Mouse (Mus musculus): ENCODE results near the gene 4930578G10Rik. TPM values are rescaled to one million over a fixed set of nuclear protein-coding genes. Genes with fewer than 3 reads are reported as not detected.
"Not testable (repeated sequence)": the region's sequence is repeated elsewhere in the genome, so short reads cannot be mapped to it uniquely, and the experiment has no call there.

The 4930578G10Rik gene
- polyA plus RNA-seq (2015; fragmentation: Nextera tagmentation; extraction: Ambion mirVana) = 1.4 TPM in 1 of 2 replicates, not detected in the other

DNA sequence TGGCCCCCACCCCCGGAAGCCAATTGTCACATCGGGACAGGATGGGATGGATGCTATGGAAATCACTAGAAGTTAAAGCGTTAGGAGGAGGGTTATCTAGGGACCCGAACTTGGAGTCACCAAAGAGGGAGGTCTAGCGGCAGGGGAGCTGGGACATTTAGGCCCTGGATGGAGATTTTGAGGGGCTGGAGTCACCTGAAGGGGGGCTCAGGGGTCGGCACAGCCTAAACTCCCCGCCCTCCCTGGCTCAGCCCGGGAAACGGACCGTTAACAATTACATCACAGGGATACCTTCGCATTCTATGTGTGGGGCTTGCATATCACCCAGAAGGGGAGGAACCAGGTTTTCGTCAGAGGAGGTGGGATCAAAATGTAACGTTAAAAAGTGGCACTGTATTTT is at the start of gene 4930578G10Rik:
Gene 4930578G10Rik (plus strand): TSS at position 301 of the 400 bp plus-strand sequence.
- ATAC-seq (ENCODE audit: low read depth); H3K4me2 ChIP-seq; H3K9me3 ChIP-seq; H3K4me1 ChIP-seq (replicated peaks); H3K36me3 ChIP-seq; H3K27me3 ChIP-seq; H3K9ac ChIP-seq; H3K27ac ChIP-seq (replicated peaks); H3K4me3 ChIP-seq: not testable (repeated sequence)
- no CpG with 5 or more reads among the region's 13 CpGs for WGBS

DNA sequence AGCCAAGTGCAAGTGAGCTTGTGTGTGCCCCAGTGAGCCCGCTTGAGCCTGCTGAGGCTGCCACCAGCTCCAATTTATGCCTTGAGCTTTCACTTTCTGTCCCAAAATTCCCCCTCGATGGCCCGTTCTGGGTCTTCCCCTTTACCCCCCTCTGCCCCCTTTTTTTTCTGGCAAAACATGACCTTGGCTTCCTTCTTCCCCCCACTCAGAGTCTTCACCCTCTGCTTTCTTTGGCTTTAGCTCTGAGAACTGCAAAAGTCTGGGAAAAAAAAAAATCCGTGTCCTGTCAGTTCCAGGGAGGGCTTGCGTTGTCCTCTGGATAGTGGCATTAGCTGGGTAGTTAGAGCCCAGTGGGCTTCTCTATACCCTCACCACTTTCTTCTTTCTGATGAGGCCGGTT is 21.1 kb downstream of the 4930578G10Rik start, which contains the start of gene Ccl19:
Gene Ccl19 (minus strand): TSS at position 101 of the 400 bp plus-strand sequence.
- not testable (repeated sequence) for H3K36me3 ChIP-seq; H3K27me3 ChIP-seq; H3K27ac ChIP-seq (replicated peaks); ATAC-seq (ENCODE audit: low read depth); H3K4me3 ChIP-seq; H3K4me2 ChIP-seq; H3K4me1 ChIP-seq (replicated peaks); H3K9me3 ChIP-seq; H3K9ac ChIP-seq
- WGBS = no CpG with 5 or more reads among the region's 6 CpGs

DNA sequence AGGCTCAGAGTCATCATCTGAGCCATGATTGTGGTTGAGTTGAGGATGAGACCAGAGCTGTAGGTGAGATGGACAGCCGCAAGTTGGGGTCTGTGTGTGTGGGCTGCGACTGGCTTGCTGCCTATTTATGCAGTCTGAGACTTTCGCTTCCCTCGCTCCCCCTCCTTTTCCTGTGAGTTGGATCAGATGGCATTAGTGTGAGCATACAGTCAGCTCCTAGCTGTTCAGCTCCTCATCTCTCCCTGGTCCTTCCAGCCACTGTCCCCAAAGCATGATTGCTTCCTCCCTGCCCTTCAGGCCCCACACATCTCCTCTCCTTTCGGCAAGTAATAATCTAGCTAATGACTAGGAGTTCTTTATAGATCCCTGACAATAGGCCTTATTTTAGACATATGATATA is 38.5 kb downstream of the 4930578G10Rik start, which contains the start of gene Ccl21a:
Gene Ccl21a (minus strand): TSS at position 101 of the 400 bp plus-strand sequence.
- not testable (repeated sequence) for H3K27me3 ChIP-seq; H3K36me3 ChIP-seq; H3K9ac ChIP-seq; H3K27ac ChIP-seq (replicated peaks); ATAC-seq (ENCODE audit: low read depth); H3K4me3 ChIP-seq; H3K4me2 ChIP-seq; H3K9me3 ChIP-seq; H3K4me1 ChIP-seq (replicated peaks)
- WGBS = no CpG with 5 or more reads among the region's 5 CpGs

DNA sequence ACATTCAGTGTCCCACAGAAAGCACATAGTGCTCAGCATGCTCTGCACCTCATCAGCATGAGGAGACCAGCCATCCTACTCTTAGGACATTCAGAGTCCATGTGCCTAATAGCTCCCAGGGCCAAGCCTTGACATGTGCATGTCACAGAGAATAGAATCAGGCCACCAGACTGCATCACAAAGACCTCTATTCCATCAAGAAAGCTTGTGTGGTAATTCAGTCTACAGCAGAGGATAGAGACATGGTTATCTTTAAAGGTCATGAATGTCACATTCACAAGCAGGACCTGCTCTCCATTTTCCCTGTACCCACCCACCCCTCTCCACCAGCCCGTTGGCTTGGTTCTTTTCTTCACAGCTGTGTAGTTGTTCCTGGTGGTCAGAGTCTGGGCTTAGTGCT is 118.4 kb downstream of the 4930578G10Rik start, which contains the start of gene Fam205a1:
Gene Fam205a1 (minus strand): TSS at position 101 of the 400 bp plus-strand sequence.
- H3K27me3 ChIP-seq; H3K9ac ChIP-seq; H3K4me1 ChIP-seq (replicated peaks); H3K9me3 ChIP-seq; H3K4me3 ChIP-seq; ATAC-seq (ENCODE audit: low read depth); H3K36me3 ChIP-seq; H3K27ac ChIP-seq (replicated peaks); H3K4me2 ChIP-seq: not testable (repeated sequence)
- WGBS = 75% methylated on average over 1 of the region's 1 CpGs

DNA sequence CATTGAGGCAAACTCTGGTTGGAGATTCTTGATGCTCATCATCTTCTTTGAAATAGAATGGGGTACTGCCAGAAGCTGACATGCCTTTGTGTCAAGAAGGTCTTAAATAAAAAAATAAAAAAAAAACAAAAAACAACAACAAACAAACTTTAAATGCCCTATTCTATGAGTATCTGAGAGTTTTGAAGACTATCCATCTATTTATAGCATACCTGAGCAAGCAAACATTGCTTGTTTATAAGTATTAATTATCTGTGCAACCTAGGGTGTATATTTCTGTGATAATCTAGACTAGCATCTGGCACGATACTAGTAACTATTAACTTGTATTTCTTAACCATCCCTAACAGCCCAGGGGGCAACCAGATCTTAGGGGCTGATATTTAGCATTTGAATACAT is 121.3 kb downstream of the 4930578G10Rik start, which contains the start of gene Gm12394:
Gene Gm12394 (minus strand): TSS at position 101 of the 400 bp plus-strand sequence.
- not testable (repeated sequence) for H3K4me2 ChIP-seq; H3K9ac ChIP-seq; H3K27ac ChIP-seq (replicated peaks); H3K4me3 ChIP-seq; H3K9me3 ChIP-seq; H3K36me3 ChIP-seq; ATAC-seq (ENCODE audit: low read depth); H3K4me1 ChIP-seq (replicated peaks); H3K27me3 ChIP-seq
- WGBS = 76% methylated on average over 1 of the region's 1 CpGs

DNA sequence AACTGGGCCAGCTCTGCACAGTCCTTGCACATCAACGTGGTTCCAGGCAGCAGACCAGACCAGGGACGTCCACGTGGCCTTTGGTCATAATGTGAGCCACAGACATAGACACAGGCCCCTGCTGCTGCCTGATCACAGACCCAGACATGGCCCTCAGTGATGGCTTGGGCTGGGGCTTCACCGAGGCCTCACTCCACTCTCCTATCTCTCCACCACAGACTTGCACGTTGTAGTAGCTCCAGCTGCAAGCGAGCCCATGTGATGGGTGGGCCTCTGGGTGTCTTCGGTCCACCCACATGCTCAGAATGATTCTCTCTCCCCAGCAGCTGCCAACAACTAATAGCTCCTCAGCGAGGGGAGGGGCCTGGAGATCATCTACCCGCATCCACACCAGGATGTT is 125.1 kb downstream of the 4930578G10Rik start:
- not testable (repeated sequence) for ATAC-seq (ENCODE audit: low read depth)
- 88% methylated on average over 9 of the region's 9 CpGs for WGBS

DNA sequence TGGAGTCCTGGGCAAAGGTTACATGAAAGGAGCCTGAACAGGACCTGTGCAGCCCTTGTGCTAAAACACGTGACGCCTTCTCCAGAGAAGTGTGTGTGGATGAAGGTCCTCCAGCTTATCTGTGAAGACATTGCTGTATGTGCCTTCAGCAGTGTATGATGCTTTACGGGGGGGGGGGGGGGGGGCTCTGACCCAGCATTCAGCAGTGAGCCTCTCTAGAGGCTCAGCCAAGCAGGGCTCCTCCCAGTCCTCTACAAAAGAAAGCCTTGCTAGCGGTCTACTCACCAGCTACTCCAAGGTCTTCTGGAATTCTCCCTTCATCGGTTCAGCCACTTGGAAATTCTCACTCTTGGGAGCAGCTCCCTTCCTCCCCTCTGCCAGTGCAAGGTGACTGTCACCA is 128.1 kb downstream of the 4930578G10Rik start:
- not testable (repeated sequence) for H3K4me2 ChIP-seq; H3K9me3 ChIP-seq; H3K4me1 ChIP-seq (replicated peaks); H3K9ac ChIP-seq; H3K4me3 ChIP-seq; H3K27me3 ChIP-seq; ATAC-seq (ENCODE audit: low read depth); H3K27ac ChIP-seq (replicated peaks); H3K36me3 ChIP-seq
- WGBS = 77% methylated on average over 5 of the region's 5 CpGs

More for the DNA sequence above, 125.1 kb downstream of the 4930578G10Rik start:
- H3K36me3 ChIP-seq; H3K4me2 ChIP-seq; H3K4me3 ChIP-seq; H3K27ac ChIP-seq (replicated peaks); H3K9ac ChIP-seq; H3K9me3 ChIP-seq; H3K4me1 ChIP-seq (replicated peaks); H3K27me3 ChIP-seq: not testable (repeated sequence)

DNA sequence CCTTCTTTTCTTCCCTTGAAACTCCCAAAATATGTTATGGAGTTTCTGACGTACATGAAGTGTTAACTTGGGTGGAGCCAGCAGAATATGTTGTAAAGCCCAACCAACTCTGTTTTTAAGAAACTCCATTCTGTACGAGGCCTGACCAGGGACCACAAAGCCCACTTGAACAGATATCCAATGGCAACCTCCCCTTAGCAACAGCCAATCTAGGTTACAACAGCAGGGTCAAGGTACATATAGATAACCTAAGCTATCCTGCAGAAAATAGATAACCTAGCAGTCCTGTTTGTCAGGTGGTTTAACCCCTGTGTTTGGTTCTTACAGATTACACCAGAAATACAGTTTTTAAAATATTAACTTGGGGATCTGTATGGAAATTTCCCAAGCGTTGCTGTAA is 132.0 kb downstream of the 4930578G10Rik start:
- Histone ChIP-seq H3K27me3 (no peaks in the 10 kb centered on the region), H3K4me3 (no peak overlapping the region), H3K4me1 (replicated peaks) (no peaks in the 10 kb centered on the region), H3K36me3 (no peaks in the 10 kb centered on the region), H3K27ac (replicated peaks) (no peak overlapping the region), H3K4me2 (no peak overlapping the region), H3K9ac (no peak overlapping the region), H3K9me3 (no peaks in the 10 kb centered on the region)
- WGBS = 79% methylated on average over 3 of the region's 3 CpGs
- ATAC-seq (ENCODE audit: low read depth) = no peak

DNA sequence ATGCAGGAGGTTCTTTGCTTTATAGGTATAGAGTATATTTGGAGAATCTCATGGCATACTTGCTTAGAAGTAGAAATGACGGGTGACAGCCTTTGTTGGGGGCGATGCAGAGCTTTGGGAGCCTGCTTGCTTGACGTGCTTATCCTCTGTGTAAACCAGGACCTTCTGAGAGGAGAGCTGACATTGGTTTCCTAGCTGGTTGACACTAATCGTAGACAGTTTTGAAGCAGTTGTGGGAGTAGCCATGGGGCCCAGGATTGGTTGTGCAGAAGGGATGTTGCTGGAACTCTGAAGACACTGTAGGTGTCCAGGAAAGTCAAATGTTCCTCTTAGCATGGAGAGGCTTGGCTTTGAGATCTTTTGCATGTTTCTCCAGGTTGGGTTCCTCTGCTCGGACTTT is 132.8 kb downstream of the 4930578G10Rik start:
- H3K27me3 ChIP-seq = no peaks in the 10 kb centered on the region
- no peak overlapping the region for H3K4me2 ChIP-seq
- no peaks in the 10 kb centered on the region for H3K9me3 ChIP-seq
- WGBS = 92% methylated on average over 5 of the region's 5 CpGs
- H3K4me1 ChIP-seq (replicated peaks) = no peaks in the 10 kb centered on the region
- no peak overlapping the region for H3K27ac ChIP-seq (replicated peaks)
- H3K4me3 ChIP-seq = no peak overlapping the region
- H3K9ac ChIP-seq = no peak overlapping the region
- no peaks in the 10 kb centered on the region for H3K36me3 ChIP-seq
- no peak for ATAC-seq (ENCODE audit: low read depth)

DNA sequence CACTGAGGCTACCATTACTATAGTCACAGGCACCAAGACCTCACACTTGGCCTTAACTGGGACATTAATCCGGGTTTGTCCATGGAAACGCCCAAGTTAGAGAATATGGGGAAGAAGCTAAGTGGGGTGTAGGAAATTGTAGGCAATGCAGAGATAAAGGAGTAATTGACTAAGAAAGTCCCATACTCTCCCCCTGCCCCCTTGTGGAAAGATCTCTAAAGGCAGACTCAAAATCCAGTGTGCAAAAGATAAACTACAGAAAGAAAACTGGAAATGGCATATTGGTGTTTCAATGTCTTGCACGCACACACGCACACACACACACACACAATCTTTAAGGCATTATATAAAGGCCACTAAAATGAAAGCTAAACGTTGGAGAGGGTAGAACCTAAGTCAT is 135.4 kb downstream of the 4930578G10Rik start:
- Histone ChIP-seq H3K36me3 (no peaks in the 10 kb centered on the region), H3K9ac (no peak overlapping the region), H3K4me2 (no peak overlapping the region), H3K27ac (replicated peaks) (no peak overlapping the region), H3K4me3 (no peak overlapping the region), H3K9me3 (no peaks in the 10 kb centered on the region), H3K4me1 (replicated peaks) (no peaks in the 10 kb centered on the region), H3K27me3 (no peaks in the 10 kb centered on the region)
- 83% methylated on average over 5 of the region's 5 CpGs for WGBS
- ATAC-seq (ENCODE audit: low read depth) = no peak

DNA sequence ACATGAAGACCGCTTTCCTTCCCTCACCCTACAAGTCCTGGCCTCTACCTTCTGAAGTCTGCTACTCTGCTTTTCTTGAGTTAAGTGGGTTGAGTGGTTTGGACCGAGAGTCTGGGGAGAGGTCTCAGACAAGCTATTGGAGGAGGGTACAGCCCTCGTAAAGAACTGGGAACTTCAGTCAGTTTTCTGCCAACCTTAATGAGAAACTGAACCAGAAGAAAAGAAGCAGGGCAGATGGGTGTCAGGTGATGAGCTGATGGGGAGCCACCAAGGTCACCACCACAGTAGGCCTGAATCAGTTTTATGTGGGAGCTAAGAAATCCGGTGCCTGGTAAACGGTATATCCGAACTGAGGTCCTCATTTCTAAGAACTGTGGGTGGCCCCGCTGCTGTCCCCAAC is 136.8 kb downstream of the 4930578G10Rik start:
- Histone ChIP-seq H3K36me3 (no peaks in the 10 kb centered on the region), H3K27ac (replicated peaks) (no peak overlapping the region), H3K9ac (no peak overlapping the region), H3K9me3 (no peaks in the 10 kb centered on the region), H3K4me1 (replicated peaks) (no peaks in the 10 kb centered on the region), H3K4me3 (no peak overlapping the region), H3K27me3 (no peaks in the 10 kb centered on the region), H3K4me2 (no peak overlapping the region)
- 91% methylated on average over 7 of the region's 7 CpGs for WGBS
- ATAC-seq (ENCODE audit: low read depth) = no peak

DNA sequence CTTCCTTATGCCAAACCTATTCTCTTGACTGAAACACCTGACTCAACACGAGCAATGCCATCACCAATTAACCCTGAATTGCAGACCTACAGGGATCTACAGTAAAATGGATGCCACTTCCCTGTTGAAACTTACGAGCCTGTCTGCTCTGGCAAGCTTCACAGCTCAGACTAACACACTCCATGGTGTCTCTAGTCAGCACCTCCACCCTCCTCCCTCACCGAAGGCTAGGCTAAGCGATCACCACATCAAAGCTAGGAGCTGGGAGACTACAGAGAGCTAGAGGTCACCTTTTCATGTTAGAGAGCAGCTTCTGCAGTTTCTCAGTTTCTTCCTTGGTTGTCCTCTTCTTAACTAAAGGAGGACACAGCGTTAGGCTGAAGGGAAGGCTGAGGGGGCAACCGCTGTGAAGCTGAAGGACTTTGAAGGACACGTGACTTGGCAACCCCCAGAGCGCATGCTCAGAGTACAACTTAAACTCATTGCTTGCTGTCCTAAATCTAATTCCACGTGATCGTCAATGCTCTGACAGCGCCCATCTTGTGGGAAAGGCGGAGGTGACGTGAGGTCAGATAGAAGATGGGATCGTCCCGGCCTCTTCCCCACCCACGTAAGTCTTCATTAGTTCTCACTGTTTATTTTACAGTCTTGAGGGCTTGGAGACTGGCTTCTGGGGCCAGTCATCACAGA is 137.5 kb downstream of the 4930578G10Rik start:
- Histone ChIP-seq H3K4me2 (no peak overlapping the region), H3K27ac (replicated peaks) (no peak overlapping the region), H3K36me3 (no peaks in the 10 kb centered on the region), H3K4me1 (replicated peaks) (no peaks in the 10 kb centered on the region), H3K9me3 (no peaks in the 10 kb centered on the region), H3K4me3 (no peak overlapping the region), H3K9ac (no peak overlapping the region), H3K27me3 (no peaks in the 10 kb centered on the region)
- no peak for ATAC-seq (ENCODE audit: low read depth)
- WGBS = 84% methylated on average over 16 of the region's 16 CpGs

DNA sequence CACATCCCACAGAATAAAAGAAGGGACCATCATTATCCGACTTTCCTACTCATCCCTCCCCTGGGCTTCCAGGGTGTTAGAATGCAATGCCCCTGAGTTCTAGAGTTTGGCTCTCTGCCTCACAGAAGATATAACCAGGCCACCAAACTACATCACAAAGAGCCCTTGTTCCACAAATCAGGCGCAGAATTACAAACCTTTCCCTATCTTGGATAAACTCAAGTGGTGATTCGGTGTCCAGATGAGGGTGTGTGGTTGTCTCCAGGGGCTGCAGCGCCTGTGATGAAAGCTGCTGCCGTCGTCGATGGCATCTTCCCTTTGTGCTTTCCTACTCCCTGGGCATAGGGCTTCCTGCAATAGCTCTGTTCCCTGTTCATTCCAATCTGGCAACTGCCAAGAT is 138.8 kb downstream of the 4930578G10Rik start, which contains the start of gene Fam205c:
Gene Fam205c (minus strand): TSS at position 101 of the 400 bp plus-strand sequence.
- WGBS = 82% methylated on average over 7 of the region's 7 CpGs
- Histone ChIP-seq H3K36me3 (no peaks in the 10 kb centered on the region), H3K4me1 (replicated peaks) (no peaks in the 10 kb centered on the region), H3K4me3 (no peak within 1 kb of the TSS), H3K9me3 (no peaks in the 10 kb centered on the region), H3K27ac (replicated peaks) (no peak within 1 kb of the TSS), H3K4me2 (no peak within 1 kb of the TSS), H3K27me3 (no peaks in the 10 kb centered on the region), H3K9ac (no peak within 1 kb of the TSS)
- no peak for ATAC-seq (ENCODE audit: low read depth)

All from neural tube, embryonic 13.5 days (tissue).